Mouse (Mus musculus): ENCODE measurements at regions not wholly inside any gene's neighbourhood (a gene's known extent, or its start where the extent isn't known, plus 50 kb on each side); places are given as distances from the start of the nearest gene placed in this dataset.

DNA sequence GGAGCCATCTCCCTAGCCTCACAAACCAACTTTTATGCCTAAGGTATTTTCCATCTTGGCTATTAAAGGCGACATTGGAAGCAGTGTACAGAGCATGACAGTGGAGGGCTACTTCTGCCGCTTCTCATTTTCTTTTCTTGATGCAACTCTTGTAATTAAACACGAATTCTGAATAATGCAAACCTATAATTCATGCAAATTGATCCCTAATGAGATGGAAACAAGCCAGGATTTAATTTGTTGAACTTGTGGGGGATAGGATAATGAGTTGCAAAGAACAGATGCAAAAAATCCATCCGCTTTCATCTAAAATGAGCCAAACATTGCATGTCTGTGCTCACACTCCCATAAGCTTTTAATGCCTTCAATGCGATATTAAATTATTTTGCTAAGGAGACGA lies 1451.8 kb upstream of the Gm6569 start:
- TF ChIP-seq POLR2A (IDR thresholded peaks at IDR 0.05; ENCODE audit: extremely low read depth, insufficient read depth, low read length) (no peak), CTCF (IDR thresholded peaks at IDR 0.05; ENCODE audit: low read depth, low read length) (no peak)
